Mouse (Mus musculus) testis, adult 2 months (tissue): ENCODE results near the gene Adnp.

Experiments
- CTCF ChIP-seq: fragments of 200-500 bp; IDR thresholded peaks from 2 replicates; pipeline ENCODE4 v1.5.1; 2012; ENCODE audit warnings: low read depth, mild to moderate bottlenecking, inconsistent platforms, low read length, moderate library complexity; ENCODE audit not compliant: control insufficient read depth, insufficient read depth, insufficient replicate concordance
- POLR2A ChIP-seq: fragments of 200-500 bp; IDR thresholded peaks from 2 replicates; pipeline ENCODE4 v1.6.1; 2012; ENCODE audit warnings: low read depth, mild to moderate bottlenecking, inconsistent platforms, low read length, moderate library complexity; ENCODE audit not compliant: control insufficient read depth

DNA sequence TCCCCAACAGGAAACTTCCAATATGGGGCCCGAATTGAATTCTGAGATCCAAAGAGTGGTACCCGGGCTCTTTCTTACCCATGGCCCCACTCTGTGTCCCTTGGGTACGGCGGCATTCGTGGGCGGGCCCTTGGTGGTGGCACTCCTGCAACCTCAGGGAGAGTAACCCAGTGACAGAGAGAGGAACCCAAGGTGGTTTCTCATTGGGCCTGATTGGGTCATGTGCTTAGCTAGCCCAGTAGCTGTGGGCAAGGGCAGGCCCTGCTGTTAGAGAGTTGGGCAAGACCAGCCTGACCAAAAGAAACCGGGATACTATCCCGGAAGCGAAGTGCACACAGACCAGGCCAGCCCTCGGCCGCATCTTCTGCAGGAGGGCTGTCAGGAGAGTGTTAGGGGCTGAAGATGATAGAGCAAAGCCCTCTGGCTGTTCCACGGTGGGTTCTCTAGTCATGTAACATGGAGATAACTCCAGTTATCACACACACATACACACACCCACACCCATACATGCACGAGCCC, 36.7 kb downstream of the Adnp start:
- no peak for TF ChIP-seq CTCF
- TF ChIP-seq POLR2A = no peak
